Mouse (Mus musculus): Measurements from ENCODE around the gene Disp1. TPM values are rescaled to one million over a fixed set of nuclear protein-coding genes. Genes with fewer than 3 reads are reported as not detected.

The Disp1 gene
- total RNA-seq, 2 experiments from 2014 or later, result 2.5 to 5.0 TPM

- DNase-seq, result no peak
These were observed 60.3 kb downstream of the Disp1 start for GRCm38 (mm10) chr1:183161057-183161456.

DNA sequence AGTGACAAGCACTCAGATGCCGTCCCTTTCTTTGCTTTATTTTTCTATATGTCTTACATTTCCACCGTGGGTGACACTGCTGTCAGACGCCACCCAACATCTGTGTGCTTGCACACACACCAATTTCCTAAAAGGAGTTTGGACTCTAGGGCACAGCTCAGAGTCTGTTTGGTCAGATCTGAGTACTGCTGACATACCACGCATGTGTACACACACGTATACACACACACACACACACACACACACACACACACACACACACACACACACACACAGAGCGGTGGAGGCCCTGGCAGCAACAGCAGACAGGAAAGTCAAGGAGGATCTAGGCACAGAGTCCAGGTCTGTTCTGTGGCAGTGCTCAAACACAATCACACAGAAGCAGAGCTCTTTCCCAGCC is 61.1 kb downstream of the Disp1 start:
- no peak for DNase-seq

DNA sequence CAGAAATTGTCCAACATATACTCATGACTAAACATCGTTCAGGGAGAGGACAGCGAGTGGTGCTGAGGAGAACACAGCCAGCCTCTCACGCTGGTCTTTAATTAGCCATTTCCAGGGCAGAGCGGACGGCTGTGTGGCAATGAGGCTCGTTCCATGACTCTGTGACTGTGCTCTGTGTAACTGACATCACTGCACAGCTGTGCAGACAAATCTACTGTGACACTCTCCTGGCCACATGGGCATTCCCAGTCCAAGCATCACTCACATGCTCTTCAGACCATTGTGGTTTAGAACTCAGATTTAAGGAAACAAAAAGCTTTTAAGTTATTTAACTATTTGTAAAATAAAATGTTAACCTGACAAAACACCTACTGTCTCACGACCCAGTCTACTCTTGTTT is 62.1 kb downstream of the Disp1 start:
- no peak for DNase-seq

DNA sequence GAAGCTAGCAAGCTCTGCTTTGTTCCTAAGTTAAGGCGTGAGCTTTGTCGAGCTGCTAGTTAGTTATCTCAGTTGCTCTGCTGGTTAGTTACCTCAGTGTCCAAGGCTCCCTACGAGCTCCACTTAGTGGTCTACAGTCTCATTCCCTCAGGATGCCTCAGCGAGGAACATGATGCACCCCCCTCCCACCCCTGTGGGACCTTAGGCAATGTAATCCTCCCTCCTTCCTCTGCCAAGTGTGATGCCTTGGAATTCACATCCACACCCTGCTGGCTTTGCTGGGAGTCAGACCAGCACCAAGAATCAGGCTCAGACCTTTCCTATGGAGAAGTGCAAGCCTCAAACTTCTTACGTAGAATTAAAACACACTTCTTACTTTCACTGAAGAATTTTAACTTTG is 65.7 kb downstream of the Disp1 start:
- DNase-seq, result peak; percentile 74

- no peak for DNase-seq
These were observed 66.8 kb downstream of the Disp1 start for GRCm38 (mm10) chr1:183154296-183155204.

DNA sequence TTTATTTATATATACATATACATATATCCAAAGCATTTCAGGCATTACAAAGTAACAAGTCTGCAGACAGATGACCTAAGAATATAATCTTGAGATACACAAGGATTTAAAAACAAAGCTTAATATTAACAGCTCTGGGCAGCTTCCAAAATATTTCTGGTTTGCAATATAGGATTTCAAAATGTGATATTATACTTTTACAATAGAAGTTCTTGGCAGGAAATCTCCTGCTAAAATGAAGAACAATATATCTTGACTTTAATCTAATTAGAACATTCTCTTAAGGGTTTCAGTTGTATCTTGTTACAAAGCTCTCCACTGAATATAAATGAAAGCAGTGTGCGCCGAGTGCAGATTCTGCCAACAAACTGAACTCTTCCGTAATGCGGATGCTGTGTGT is 68.0 kb downstream of the Disp1 start:
- DNase-seq, result no peak

- DNase-seq, result no peak
These were observed 69.6 kb downstream of the Disp1 start for GRCm38 (mm10) chr1:183151510-183152319.

- no peak for DNase-seq
These were observed 70.9 kb downstream of the Disp1 start for GRCm38 (mm10) chr1:183150379-183150840.

DNA sequence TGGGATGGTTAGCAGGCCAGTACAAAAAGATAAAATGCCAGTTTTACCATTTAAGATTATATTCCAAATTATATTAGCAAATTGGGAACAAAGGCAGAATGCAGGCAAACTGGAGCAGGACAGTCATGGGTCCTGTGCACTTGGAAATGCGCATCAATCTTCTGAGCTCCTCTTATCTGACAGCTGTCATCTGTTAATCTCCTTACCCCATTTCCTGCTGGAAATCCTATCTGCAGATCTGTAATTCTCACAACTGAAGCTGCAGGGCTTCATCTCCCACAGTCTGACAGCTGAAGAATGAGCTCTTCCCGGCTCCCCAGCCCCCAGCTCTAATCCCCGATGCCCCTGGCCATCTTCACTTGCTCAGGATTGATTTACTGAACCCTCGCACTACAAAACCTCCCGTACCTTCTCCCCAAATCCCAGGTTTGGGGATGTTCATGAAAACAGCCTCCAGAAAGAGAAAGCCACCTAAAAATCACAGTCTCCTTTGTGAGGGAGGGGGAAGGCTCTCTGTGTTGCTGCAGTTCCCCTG is 71.7 kb downstream of the Disp1 start:
- no peak for DNase-seq

DNA sequence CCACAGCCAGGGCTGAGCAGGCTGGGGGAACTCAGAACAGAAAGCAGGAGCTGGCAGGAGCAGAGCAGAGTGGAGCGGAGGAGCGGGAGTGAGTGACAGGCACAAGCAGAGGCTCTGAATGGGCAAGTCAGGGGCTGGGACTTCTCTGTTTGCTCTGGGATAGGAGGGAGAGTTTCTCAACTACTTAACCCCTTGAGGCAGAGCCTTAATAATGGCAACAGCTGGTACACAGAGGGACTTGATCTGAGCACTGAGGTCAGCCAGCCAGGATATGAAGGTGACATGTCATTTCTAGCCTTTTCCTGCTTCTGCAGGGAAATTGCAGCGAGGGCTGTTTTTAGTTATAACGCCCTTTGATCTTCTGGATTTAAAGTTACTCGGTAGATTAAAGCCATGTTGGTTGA is 73.9 kb downstream of the Disp1 start:
- peak; percentile 74 for DNase-seq

DNA sequence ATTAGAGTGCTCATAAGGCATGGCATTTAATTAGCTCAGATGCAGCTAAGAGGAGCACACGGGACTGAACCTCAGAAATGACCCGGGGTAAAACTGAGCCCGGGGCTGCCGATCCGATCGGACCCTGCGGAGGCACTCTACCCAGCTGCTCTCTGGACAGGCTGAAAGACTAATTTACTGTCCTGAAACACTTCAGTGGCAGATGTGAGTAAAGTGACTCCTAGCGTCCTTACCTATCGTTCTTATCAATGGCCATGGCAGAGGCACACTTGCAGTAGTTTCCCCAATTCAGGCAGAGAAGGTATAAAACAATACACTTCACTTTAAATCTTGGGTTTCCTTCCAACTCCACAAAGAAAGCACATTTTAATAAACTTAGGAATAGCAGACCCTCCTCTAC is 74.5 kb downstream of the Disp1 start:
- no peak for DNase-seq

- no peak for DNase-seq
These were observed 75.1 kb downstream of the Disp1 start for GRCm38 (mm10) chr1:183146102-183146735.

DNA sequence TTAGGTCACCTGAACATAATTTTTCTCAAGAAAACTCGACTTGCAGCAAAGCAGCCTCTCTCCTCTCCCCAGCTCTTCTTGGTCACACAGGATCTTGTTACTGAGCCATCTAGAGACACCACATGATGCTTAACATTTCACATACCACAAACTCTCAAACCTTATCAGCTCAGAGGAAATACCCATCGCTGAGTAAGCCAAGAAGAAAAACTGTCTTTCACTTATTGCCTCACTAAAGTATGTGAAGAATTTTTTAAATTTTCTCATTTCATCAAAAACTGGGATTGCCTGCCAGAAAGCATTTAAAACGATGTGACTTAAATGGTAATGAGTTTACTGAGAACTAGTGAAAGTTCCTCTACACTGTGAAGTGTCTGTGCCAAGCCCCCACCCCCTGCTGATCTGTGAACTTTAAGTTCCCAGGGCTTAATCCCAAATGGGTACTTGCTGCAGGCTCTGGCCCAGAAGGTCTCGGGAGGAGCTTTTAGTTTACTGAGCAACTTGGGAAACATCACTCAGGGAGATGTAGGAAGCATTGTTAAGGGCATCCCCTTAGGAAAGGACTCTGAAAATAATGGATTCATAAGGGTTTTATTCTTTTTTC is 76.6 kb downstream of the Disp1 start:
- no peak for DNase-seq

DNA sequence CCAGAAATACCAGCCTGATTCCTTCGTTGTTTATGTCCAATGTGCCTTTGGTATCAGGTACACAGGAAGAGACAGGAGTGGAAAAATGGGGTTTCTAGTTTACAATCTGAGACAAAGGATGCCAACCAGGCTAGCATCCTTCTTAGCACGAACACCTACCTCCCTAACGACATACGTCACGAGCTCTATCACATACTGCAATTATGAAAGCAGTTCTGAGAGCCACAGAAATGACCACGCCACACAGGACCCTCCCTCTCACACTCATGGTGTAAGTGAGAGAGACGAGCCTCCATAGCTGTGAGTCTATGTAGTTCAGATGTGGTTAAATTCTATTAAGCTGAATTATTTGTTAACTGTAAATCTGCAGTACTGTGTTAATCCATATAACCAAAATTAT is 78.1 kb downstream of the Disp1 start:
- no peak for DNase-seq

DNA sequence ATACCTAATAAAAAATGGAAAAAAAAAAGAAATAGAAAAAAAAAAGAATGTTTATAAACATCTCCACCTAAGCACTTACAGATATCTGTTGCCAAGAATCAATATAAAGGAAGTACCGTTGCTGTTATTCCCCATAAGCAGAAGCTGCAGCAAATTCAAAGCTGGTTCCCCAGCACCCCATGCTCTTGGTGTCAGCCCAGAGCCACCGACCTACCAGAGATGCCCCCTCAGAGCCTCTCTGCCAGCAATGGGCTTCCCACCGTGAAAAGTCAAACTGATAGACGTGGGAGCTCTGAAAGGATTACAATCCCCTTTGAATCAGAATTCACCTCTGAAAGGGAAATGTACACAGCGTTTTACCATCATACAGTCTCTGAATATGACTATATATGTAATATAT is 78.8 kb downstream of the Disp1 start:
- no peak for DNase-seq

DNA sequence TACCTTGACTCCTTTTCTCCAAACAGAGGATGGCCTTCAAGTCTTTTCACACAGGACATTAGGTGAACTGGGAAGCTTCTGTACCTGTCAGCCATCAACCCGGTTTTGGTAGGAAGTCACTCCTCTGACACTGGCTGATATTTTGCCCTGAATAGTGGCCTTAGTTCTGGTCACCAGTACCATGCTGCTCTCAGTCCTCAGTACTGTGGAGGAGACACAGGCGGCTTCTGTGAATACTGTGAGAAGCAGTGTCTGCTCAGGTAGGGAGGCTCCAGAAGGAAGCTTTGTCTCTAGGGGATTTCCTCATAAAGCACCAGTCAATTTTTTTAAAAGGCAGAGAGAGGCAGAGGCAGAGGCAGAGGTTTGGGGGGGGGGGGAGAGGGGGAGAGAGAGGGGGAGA is 80.0 kb downstream of the Disp1 start:
- DNase-seq, result no peak

GRCm38 (mm10) chr1:183140511-183141268 is 80.6 kb downstream of the Disp1 start:
- no peak for DNase-seq

GRCm38 (mm10) chr1:183138088-183138487 is 83.2 kb downstream of the Disp1 start:
- no peak for DNase-seq

- DNase-seq, result no peak
These were observed 86.9 kb downstream of the Disp1 start for GRCm38 (mm10) chr1:183134427-183134826.

GRCm38 (mm10) chr1:183133440-183133839 is 87.9 kb downstream of the Disp1 start:
- no peak for DNase-seq

- DNase-seq, result no peak
These were observed 94.1 kb downstream of the Disp1 start for GRCm38 (mm10) chr1:183127246-183127645.

Measured in gastrocnemius, postnatal 25 days (tissue).